Mouse (Mus musculus): ENCODE results near the gene Cep97.

The Cep97 gene

GRCm38 (mm10) chr16:55947876-55948410 is 13.3 kb upstream of the Cep97 start:
- in situ Hi-C loops (cut with MboI), result loop anchor here (25.0 kb wide), 1 partner anchor 764 kb away; the partner anchor contains the start of gene Tfg

- in situ Hi-C loops (cut with MboI), result loop anchor here (25.0 kb wide), 1 partner anchor 765 kb away; the partner anchor contains the start of gene Tfg
Observed at GRCm38 (mm10) chr16:55947266-55947665, 12.6 kb upstream of the Cep97 start.

DNA sequence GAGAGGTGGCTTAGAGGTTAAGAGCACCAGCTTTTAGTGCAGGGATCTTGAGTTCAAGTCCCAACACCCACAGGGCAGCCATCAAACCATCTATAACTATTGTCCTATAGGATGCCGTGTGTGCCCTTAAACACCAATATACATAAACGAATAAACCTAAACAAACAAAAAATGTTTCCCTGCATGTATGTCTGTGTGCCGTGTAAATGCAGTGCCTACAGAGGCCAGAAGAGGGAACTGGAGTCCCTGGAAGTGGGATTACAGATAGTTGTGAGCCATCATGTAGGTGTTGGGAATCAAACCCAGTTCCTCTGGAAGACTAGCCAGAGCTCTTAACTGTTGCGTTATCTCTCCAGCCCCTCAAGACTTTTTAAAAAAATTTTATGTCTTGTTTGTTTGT is 6.1 kb upstream of the Cep97 start:
- in situ Hi-C loops (cut with MboI), result loop anchor here (25.0 kb wide), 1 partner anchor 772 kb away; the partner anchor contains the start of gene Tfg

GRCm38 (mm10) chr16:55939703-55940102 is 5.0 kb upstream of the Cep97 start:
- in situ Hi-C loops (cut with MboI), result loop anchor here (25.0 kb wide), 1 partner anchor 773 kb away; the partner anchor contains the start of gene Tfg

DNA sequence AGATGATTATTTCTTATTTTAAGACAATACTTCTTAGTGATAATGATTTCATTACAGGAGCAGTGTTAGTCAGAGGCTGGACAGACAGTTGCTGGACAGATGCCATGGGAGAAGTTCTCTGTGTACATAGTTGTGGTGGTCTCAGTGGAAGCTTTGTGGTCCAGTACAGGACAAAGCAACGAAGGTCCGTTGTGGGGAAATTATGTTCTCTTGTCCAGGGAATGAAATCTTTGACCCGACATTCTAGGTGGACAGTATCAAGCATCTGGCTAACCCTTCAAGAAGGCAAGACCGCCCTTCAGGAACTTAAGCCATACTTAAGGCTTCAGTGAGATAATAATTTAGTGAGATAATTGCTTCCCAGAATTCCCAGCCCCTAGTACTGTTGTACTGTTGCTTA is 4.1 kb upstream of the Cep97 start:
- in situ Hi-C loops (cut with MboI), result loop anchor here (25.0 kb wide), 1 partner anchor 774 kb away; the partner anchor contains the start of gene Tfg

- in situ Hi-C loops (cut with MboI), result loop anchor here (5.0 to 25.0 kb wide), 2 partner anchors 37 to 778 kb away; partner anchors contain the start of genes Nxpe3 and Tfg
Observed at GRCm38 (mm10) chr16:55933681-55934343, 843 bp downstream of the Cep97 start.

DNA sequence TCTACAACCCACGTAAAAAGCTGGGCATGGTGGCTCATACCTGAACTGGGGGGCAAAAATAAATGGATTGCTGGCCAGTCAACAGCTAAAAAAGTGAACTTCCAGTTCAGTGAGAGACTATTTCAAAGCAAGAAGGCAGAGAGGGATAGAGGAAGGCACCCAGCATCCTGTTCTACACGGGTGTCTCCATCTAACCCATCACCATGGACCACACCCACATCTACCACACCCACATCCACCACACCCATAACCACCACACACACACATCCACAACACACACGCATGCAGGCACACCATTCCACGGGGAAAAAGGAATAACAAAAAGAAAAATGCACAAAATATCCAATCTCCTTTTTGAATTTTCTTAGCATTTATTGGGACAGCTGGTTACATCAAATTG is 10.6 kb downstream of the Cep97 start:
- in situ Hi-C loops (cut with MboI), result no loop called here

DNA sequence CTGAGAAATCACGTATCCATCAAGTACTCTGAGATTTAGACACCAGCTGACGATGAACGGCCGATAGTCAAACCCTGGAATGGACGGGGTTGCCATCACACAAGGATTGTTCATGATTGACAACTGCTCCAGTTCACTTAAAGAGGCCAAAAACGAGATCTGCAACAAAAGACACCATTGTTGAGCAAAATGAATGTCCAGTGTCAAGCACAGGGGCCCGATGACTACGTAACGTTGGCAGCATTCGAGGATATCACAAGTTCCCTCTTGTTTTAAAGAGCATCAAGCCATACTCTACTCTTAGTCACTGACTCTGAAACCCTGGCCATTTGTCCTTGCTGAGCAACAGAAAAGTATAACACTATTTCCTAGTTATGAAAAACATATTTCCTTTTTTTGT is 12.6 kb downstream of the Cep97 start:
- in situ Hi-C loops (cut with MboI), result no loop called here

DNA sequence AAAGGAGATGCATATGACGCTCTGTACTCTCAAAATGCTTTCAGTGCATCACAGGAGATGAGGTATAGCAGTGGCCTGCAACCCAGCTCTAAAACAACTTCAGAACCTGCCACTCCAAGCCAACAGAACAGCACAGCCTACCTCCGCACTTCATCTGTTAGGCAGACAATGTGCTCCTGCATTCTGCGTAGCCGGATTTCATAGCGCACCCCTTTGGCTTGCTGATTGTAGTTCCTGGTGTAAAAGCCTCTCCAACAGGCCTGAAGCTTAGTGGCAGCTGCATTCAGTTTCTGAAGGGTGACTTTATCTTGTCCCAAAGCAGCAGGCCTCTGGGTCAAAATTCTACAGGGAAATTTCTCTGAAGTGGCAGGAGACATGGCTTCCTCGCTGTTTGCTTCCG is 19.9 kb downstream of the Cep97 start:
- in situ Hi-C loops (cut with MboI), result no loop called here

- in situ Hi-C loops (cut with MboI), result no loop called here
Observed at GRCm38 (mm10) chr16:55910208-55910793, 24.4 kb downstream of the Cep97 start.

- in situ Hi-C loops (cut with MboI), result no loop called here
Observed at GRCm38 (mm10) chr16:55906928-55907679, 27.6 kb downstream of the Cep97 start.

GRCm38 (mm10) chr16:55905370-55905769 is 29.3 kb downstream of the Cep97 start:
- in situ Hi-C loops (cut with MboI), result no loop called here

GRCm38 (mm10) chr16:55901839-55902756 is 32.6 kb downstream of the Cep97 start:
- in situ Hi-C loops (cut with MboI), result no loop called here

GRCm38 (mm10) chr16:55898385-55899002 is 36.2 kb downstream of the Cep97 start:
- in situ Hi-C loops (cut with MboI), result loop anchor here (5.0 kb wide), 1 partner anchor 34 kb away; the partner anchor contains the start of gene Cep97

DNA sequence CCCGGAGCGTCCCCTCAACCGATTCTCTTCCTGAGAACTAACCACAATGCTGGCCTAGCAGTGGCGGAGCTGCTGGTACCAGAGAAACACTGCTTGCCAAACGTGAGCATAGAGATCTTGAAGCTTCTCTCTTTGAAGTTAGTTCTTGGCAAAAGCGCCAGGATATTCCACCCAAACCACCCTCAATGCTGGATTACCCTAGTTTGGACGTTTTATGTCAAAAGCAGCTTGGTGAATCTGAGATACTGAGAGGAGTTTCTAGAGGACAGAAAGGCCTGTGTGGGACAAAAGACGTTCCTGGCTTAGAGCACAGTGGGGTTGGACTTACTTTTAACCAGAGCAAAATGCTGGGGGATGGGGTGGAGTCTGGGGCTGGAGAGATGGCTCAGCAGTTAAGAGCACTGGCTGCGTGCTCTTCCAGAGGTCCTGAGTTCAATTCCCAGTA is 39.0 kb downstream of the Cep97 start:
- in situ Hi-C loops (cut with MboI), result loop anchor here (5.0 kb wide), 1 partner anchor 37 kb away; the partner anchor contains the start of gene Cep97

GRCm38 (mm10) chr16:55894893-55895650 is 39.6 kb downstream of the Cep97 start, which contains the start of gene Nxpe3:
Nxpe3 (minus strand) TSS chr16:55895285.
- in situ Hi-C loops (cut with MboI), result loop anchor here (5.0 kb wide), 1 partner anchor 37 kb away; the partner anchor contains the start of gene Cep97

DNA sequence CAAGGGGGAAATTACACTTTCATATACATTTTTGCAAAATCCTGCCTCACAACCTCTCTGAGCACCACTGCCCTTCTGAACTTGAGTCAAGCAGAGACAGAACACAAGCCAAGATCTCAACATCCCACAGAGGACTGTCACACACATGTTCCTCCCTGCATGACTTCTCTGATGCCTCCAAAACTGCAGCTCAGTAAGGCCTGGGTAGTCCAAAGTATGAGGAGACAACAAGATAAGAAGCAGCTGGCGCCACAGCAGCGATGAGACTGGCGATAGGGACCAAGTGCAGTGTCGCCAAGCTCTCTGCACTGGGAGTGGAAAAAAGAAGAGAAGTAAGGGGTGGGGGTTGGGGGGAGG is 40.1 kb downstream of the Cep97 start:
- in situ Hi-C loops (cut with MboI), result no loop called here

DNA sequence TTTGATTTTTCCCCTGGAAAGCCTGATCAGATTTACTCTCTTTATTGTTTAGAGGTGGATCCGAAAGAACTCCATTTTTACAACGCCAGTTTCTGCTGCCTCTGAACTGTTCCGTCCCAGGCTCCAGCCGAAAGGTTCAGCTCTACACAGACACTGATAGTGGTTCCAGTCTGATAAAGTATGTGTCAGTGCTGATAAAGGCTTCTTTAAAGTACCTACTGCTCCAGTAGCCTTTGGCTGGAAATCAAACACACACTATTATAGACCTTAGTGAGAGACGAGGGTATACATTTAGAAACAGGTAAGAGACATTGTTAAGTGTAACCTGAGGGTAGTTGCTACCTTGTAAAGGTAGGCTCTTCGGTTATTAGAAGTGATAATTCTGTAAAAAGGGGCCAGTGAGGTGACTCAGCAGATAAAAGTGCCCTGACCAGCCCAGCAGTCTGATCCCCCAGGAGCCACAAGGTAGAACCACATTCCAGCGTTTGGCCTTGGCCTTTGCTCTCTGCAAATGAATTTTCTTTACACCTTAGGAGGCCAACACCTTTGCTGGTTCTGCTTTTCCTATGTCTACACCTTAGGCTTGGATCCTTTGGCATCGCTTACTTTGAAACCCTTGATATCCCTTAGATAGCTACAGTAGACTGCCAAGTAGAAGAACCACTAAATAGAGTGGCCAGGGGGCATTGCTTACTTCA is 41.1 kb downstream of the Cep97 start:
- in situ Hi-C loops (cut with MboI), result no loop called here

- in situ Hi-C loops (cut with MboI), result no loop called here
Observed at GRCm38 (mm10) chr16:55892484-55892883, 42.2 kb downstream of the Cep97 start.
